Mouse (Mus musculus) small intestine, adult 2 months (tissue): ENCODE results near the gene Cdc42bpg.

Experiments used
- CTCF ChIP-seq: fragments of 200-500 bp; IDR thresholded peaks from 2 replicates; pipeline ENCODE4 v1.5.1; 2012; ENCODE audit warnings: low read depth, mild to moderate bottlenecking, control low read depth, inconsistent platforms, low read length, moderate library complexity, mixed read lengths; ENCODE audit not compliant: insufficient replicate concordance, insufficient read length; ENCODE audit errors: extremely low read depth
- POLR2A ChIP-seq: fragments of 200-500 bp; IDR thresholded peaks from 2 replicates; pipeline ENCODE4 v1.6.1; 2012; ENCODE audit warnings: low read depth, mild to moderate bottlenecking, control low read depth, inconsistent platforms, low read length, moderate library complexity

GRCm38 (mm10) chr19:6352107-6352505 is 45.9 kb downstream of the Cdc42bpg start:
- no peak for TF ChIP-seq CTCF
- TF ChIP-seq POLR2A: no peak
